Mouse (Mus musculus): Measurements from ENCODE around the gene Wwp2.

GRCm38 (mm10) chr8:107468811-107469302 lies 32.7 kb downstream of the Wwp2 start:
- TF ChIP-seq USF1 (IDR thresholded peaks at IDR 0.05; ENCODE audit: low read depth) (no peak), POLR2A (IDR thresholded peaks at IDR 0.05; ENCODE audit: insufficient read length, low read depth) (no peak), E2F4 (IDR thresholded peaks at IDR 0.05; ENCODE audit: insufficient read depth) (no peak)

Data from myocyte (in vitro differentiated cells).